Mouse (Mus musculus) brain, adult 10 weeks (tissue): ENCODE measurements around the gene Ppp1r15a. TPM values are rescaled to one million over a fixed set of nuclear protein-coding genes. Genes with fewer than 3 reads are reported as not detected.

Experiments used
- polyA plus RNA-seq: library from polyadenylated mRNA; stranded (reverse); fragments of 350-450 nt; fragmentation: Illumina TruSeq; extraction: RNeasy Lipid Tissue Mini Kit (QIAGEN cat#74804); gene quantifications from one replicate; pipeline ENCODE4 v1.2.3, GENCODE M21; 2015; ENCODE audit warnings: low read depth, low replicate concordance

Ppp1r15a gene
- polyA plus RNA-seq, result 17.3 TPM

DNA sequence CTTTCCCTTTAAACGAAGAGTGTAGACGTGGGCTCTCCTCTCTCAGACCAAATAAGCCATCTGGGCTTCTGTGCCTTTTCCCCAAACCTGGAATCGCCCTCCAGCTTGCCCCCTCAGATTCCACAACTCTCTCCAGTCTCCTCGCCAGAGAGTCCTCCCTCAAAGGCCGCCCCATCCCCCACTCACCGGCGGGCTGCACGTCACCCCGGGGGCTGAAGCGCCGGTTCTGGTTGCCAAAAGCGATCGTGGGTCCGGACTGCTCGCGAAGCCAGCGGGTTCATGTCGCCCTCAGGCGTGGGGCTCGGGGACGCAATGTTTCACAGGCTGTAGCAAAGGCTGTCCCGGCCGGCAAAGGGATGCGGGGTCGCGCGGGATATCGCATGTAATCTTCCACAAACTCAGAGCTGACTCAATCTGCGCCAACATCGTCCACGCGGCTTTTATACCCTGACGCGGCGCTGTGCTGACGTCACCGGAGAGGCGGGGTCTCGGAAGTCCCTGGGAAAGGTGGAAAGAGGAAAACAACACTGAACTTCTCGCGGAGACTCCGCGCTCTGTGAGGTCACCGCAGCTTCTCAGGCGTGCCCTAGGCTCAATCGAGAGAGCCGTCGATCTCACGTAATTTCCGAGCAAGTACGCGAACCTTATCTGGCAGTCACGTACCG is at the start of gene Ppp1r15a, which contains the start of gene Plekha4:
Gene Ppp1r15a (minus strand): TSS at position 460 of the 665 bp plus-strand sequence.
Gene Plekha4 (plus strand): TSS at position 522 of the 665 bp plus-strand sequence.

GRCm38 (mm10) chr7:45570103-45570741 is 44.2 kb upstream of the Ppp1r15a start, which contains the start of gene Bcat2:
Gene Bcat2, plus strand, starts transcription at chr7:45570153.

DNA sequence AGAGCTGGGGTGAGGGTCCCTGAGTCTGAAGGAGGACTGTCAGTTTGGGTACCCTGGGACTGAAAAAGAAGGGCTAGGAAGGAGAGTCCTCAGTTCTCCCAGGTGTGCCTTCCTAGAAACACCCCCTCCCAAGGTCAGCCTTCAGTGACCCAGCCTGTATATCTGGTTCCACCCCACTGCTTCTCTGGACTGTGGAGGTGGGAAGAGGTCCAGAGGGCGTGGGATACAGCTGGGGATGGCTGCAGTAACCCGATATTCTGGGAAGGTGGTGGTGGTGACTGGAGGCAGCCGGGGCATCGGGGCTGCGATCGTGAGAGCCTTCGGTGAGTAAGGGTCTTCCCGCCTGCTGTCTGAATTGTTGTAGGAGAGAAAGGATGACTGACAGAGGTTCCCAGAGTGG is 28.7 kb upstream of the Ppp1r15a start, which contains the start of gene Hsd17b14:
Gene Hsd17b14 (plus strand): TSS at position 150 of the 400 bp plus-strand sequence.

GRCm38 (mm10) chr7:45509912-45510787 is 15.9 kb downstream of the Ppp1r15a start, which contains the start of gene Nucb1:
Gene Nucb1, minus strand, starts transcription at chr7:45510406.

GRCm38 (mm10) chr7:45488293-45489204 is 37.5 kb downstream of the Ppp1r15a start, which contains the start of gene Dhdh:
Gene Dhdh, minus strand, starts transcription at chr7:45488805.

GRCm38 (mm10) chr7:45486761-45487415 is 39.2 kb downstream of the Ppp1r15a start, which contains the start of gene Gm45808:
Gene Gm45808, minus strand, starts transcription at chr7:45486811.

GRCm38 (mm10) chr7:45481374-45481927 is 44.6 kb downstream of the Ppp1r15a start, which contains the start of gene Tulp2:
Gene Tulp2, plus strand, starts transcription at chr7:45481877.

Other genes with a start within 250 kb of the Ppp1r15a start
- not detected for gene Slc6a21, start 248.8 kb downstream of the Ppp1r15a start, polyA plus RNA-seq
- gene Trpm4, start 192.5 kb downstream of the Ppp1r15a start, polyA plus RNA-seq, result 19.6 TPM
- 0.54 TPM for gene Hrc, start 191.0 kb downstream of the Ppp1r15a start, polyA plus RNA-seq
- 84.5 TPM for gene Ppfia3, start 159.2 kb downstream of the Ppp1r15a start, polyA plus RNA-seq
- gene Lin7b, start 155.7 kb downstream of the Ppp1r15a start, polyA plus RNA-seq, result 167 TPM
- 309 TPM for gene Snrnp70, start 130.5 kb downstream of the Ppp1r15a start, polyA plus RNA-seq
- gene Kcna7, start 120.6 kb downstream of the Ppp1r15a start, polyA plus RNA-seq, result not detected
- not detected for gene Ntf5, start 112.6 kb downstream of the Ppp1r15a start, polyA plus RNA-seq
- gene Lhb, start 105.4 kb downstream of the Ppp1r15a start, polyA plus RNA-seq, result not detected
- 14.8 TPM for gene Gys1, start 91.4 kb downstream of the Ppp1r15a start, polyA plus RNA-seq
- gene Ruvbl2, start 88.2 kb downstream of the Ppp1r15a start, polyA plus RNA-seq, result 40.3 TPM
- 586 TPM for gene Ftl1, start 66.4 kb downstream of the Ppp1r15a start, polyA plus RNA-seq
- 77.2 TPM for gene Bax, start 59.4 kb downstream of the Ppp1r15a start, polyA plus RNA-seq
- 0.27 TPM for gene Tulp2, start 44.4 kb downstream of the Ppp1r15a start, polyA plus RNA-seq
- not detected for gene Gm45808, start 39.5 kb downstream of the Ppp1r15a start, polyA plus RNA-seq
- 6.1 TPM for gene Dhdh, start 37.5 kb downstream of the Ppp1r15a start, polyA plus RNA-seq
- 90.0 TPM for gene Nucb1, start 15.9 kb downstream of the Ppp1r15a start, polyA plus RNA-seq
- 2.7 TPM for gene Plekha4, start 62 bp upstream of the Ppp1r15a start, polyA plus RNA-seq
- gene Hsd17b14, start 28.6 kb upstream of the Ppp1r15a start, polyA plus RNA-seq, result not detected
- gene Bcat2, start 43.9 kb upstream of the Ppp1r15a start, polyA plus RNA-seq, result 17.1 TPM
- not detected for gene Fgf21, start 89.2 kb upstream of the Ppp1r15a start, polyA plus RNA-seq
- gene Fut1, start 91.0 kb upstream of the Ppp1r15a start, polyA plus RNA-seq, result not detected
- gene Izumo1, start 95.5 kb upstream of the Ppp1r15a start, polyA plus RNA-seq, result not detected
- 4.0 TPM for gene Rasip1, start 101.2 kb upstream of the Ppp1r15a start, polyA plus RNA-seq
- 4.0 TPM for gene Mamstr, start 113.7 kb upstream of the Ppp1r15a start, polyA plus RNA-seq
- 0.31 TPM for gene Fut2, start 140.1 kb upstream of the Ppp1r15a start, polyA plus RNA-seq
- gene Ntn5, start 157.8 kb upstream of the Ppp1r15a start, polyA plus RNA-seq, result 5.4 TPM
- 1.1 TPM for gene Sec1, start 168.1 kb upstream of the Ppp1r15a start, polyA plus RNA-seq
- gene Car11, start 173.6 kb upstream of the Ppp1r15a start, polyA plus RNA-seq, result 234 TPM
- gene Dbp, start 178.8 kb upstream of the Ppp1r15a start, polyA plus RNA-seq, result 80.7 TPM
- gene Rpl18, start 189.2 kb upstream of the Ppp1r15a start, polyA plus RNA-seq, result 458 TPM
- gene Sphk2, start 191.7 kb upstream of the Ppp1r15a start, polyA plus RNA-seq, result 18.2 TPM
- not detected for gene Fam83e, start 194.9 kb upstream of the Ppp1r15a start, polyA plus RNA-seq
- gene Spaca4, start 199.5 kb upstream of the Ppp1r15a start, polyA plus RNA-seq, result not detected